Mouse (Mus musculus): Measurements from ENCODE around the gene Pzp.

Pzp gene

GRCm38 (mm10) chr6:128479463-128480454, 46.8 kb downstream of the Pzp start:
- peak; percentile 76 to 88 for DNase-seq (ENCODE audit: low read depth in 1 of 2, low spot score in 2 of 2)

- DNase-seq (ENCODE audit: low read depth in 1 of 2, low spot score in 2 of 2), result no peak
Measured at GRCm38 (mm10) chr6:128477495-128477894, 49.0 kb downstream of the Pzp start.

- no peak for DNase-seq (ENCODE audit: low read depth in 1 of 2, low spot score in 2 of 2)
Measured at GRCm38 (mm10) chr6:128474112-128474511, 52.4 kb downstream of the Pzp start.

- DNase-seq (ENCODE audit: low read depth in 1 of 2, low spot score in 2 of 2), result no peak
Measured at GRCm38 (mm10) chr6:128469451-128469850, 57.1 kb downstream of the Pzp start.

- no peak for DNase-seq (ENCODE audit: low read depth in 1 of 2, low spot score in 2 of 2)
Measured at GRCm38 (mm10) chr6:128467298-128467697, 59.2 kb downstream of the Pzp start.

- DNase-seq (ENCODE audit: low read depth in 1 of 2, low spot score in 2 of 2), result no peak
Measured at GRCm38 (mm10) chr6:128466563-128466962, 60.0 kb downstream of the Pzp start.

GRCm38 (mm10) chr6:128466043-128466442, 60.5 kb downstream of the Pzp start:
- DNase-seq (ENCODE audit: low read depth in 1 of 2, low spot score in 2 of 2), result no peak

- DNase-seq (ENCODE audit: low read depth in 1 of 2, low spot score in 2 of 2), result no peak
Measured at GRCm38 (mm10) chr6:128464996-128465395, 61.5 kb downstream of the Pzp start.

GRCm38 (mm10) chr6:128461606-128462005, 64.9 kb downstream of the Pzp start:
- DNase-seq (ENCODE audit: low read depth in 1 of 2, low spot score in 2 of 2), result no peak

GRCm38 (mm10) chr6:128460729-128461503, 65.6 kb downstream of the Pzp start:
- no peak for DNase-seq (ENCODE audit: low read depth in 1 of 2, low spot score in 2 of 2)

GRCm38 (mm10) chr6:128460321-128460720, 66.2 kb downstream of the Pzp start:
- no peak for DNase-seq (ENCODE audit: low read depth in 1 of 2, low spot score in 2 of 2)

GRCm38 (mm10) chr6:128457186-128457585, 69.3 kb downstream of the Pzp start:
- DNase-seq (ENCODE audit: low read depth in 1 of 2, low spot score in 2 of 2), result no peak

GRCm38 (mm10) chr6:128455835-128456605, 70.5 kb downstream of the Pzp start:
- no peak for DNase-seq (ENCODE audit: low read depth in 1 of 2, low spot score in 2 of 2)

- DNase-seq (ENCODE audit: low read depth in 1 of 2, low spot score in 2 of 2), result no peak
Measured at GRCm38 (mm10) chr6:128447063-128447462, 79.5 kb downstream of the Pzp start.

- DNase-seq (ENCODE audit: low read depth in 1 of 2, low spot score in 2 of 2), result peak in 1 of 2 experiments; percentile 10
Measured at GRCm38 (mm10) chr6:128445761-128446535, 80.6 kb downstream of the Pzp start.

- DNase-seq (ENCODE audit: low read depth in 1 of 2, low spot score in 2 of 2), result no peak
Measured at GRCm38 (mm10) chr6:128440238-128440637, 86.3 kb downstream of the Pzp start.

GRCm38 (mm10) chr6:128438871-128439341, 87.6 kb downstream of the Pzp start:
- no peak for DNase-seq (ENCODE audit: low read depth in 1 of 2, low spot score in 2 of 2)

- DNase-seq (ENCODE audit: low read depth in 1 of 2, low spot score in 2 of 2), result peak; percentile 71 to 86
Measured at GRCm38 (mm10) chr6:128438317-128438870, 88.1 kb downstream of the Pzp start, which contains the start of gene Fkbp4. TSS of gene Fkbp4 (minus strand) at chr6:128438677.

GRCm38 (mm10) chr6:128437731-128438316, 88.7 kb downstream of the Pzp start:
- DNase-seq (ENCODE audit: low read depth in 1 of 2, low spot score in 2 of 2), result no peak

All from monocyte, adult 2 months (primary cell).